Mouse (Mus musculus): ENCODE data around the gene Rad51c.
"Not testable (repeated sequence)": the region's sequence is repeated elsewhere in the genome, so short reads cannot be mapped to it uniquely, and the experiment has no call there.

- not testable (repeated sequence) for TF ChIP-seq CTCF (IDR thresholded peaks at IDR 0.05; ENCODE audit: borderline replicate concordance, insufficient read depth, low read length); POLR2A (IDR thresholded peaks at IDR 0.05; ENCODE audit: low read depth, low read length)
Observed at GRCm38 (mm10) chr11:87435107-87435506, 30.4 kb upstream of the Rad51c start.
